Mouse (Mus musculus) frontal cortex, postnatal 10 days (tissue): ENCODE data around the gene Myo1h.

Experiments used
- DNase-seq, 2 experiments: peaks; one replicate each; pipeline ENCODE4 v3.0.0; 2022; ENCODE audit warnings: low spot score in 2 of 2, mixed read lengths in 1 of 2

The Myo1h gene

GRCm38 (mm10) chr5:114288874-114289273 is at the start of gene Myo1h:
TSS of gene Myo1h (plus strand) at chr5:114289166.
- no peak for DNase-seq

- no peak for DNase-seq
Observed at GRCm38 (mm10) chr5:114239737-114240136, 49.2 kb upstream of the Myo1h start.

- DNase-seq = no peak
Observed at GRCm38 (mm10) chr5:114246465-114246864, 42.5 kb upstream of the Myo1h start.

GRCm38 (mm10) chr5:114248174-114248589 is 40.8 kb upstream of the Myo1h start:
- peak; percentile 33 to 71 for DNase-seq

GRCm38 (mm10) chr5:114259495-114259894 is 29.5 kb upstream of the Myo1h start:
- no peak for DNase-seq

GRCm38 (mm10) chr5:114261494-114261893 is 27.5 kb upstream of the Myo1h start:
- no peak for DNase-seq

GRCm38 (mm10) chr5:114264030-114264459 is 24.9 kb upstream of the Myo1h start:
- no peak for DNase-seq

GRCm38 (mm10) chr5:114264791-114265190 is 24.2 kb upstream of the Myo1h start:
- DNase-seq = no peak

- peak in 1 of 2 experiments; percentile 25 for DNase-seq
Observed at GRCm38 (mm10) chr5:114268646-114269045, 20.3 kb upstream of the Myo1h start.

- no peak for DNase-seq
Observed at GRCm38 (mm10) chr5:114269499-114269898, 19.5 kb upstream of the Myo1h start.

GRCm38 (mm10) chr5:114269984-114270383 is 19.0 kb upstream of the Myo1h start:
- no peak for DNase-seq

- no peak for DNase-seq
Observed at GRCm38 (mm10) chr5:114273693-114274402, 15.1 kb upstream of the Myo1h start, which contains the start of gene Foxn4. TSS of gene Foxn4 (minus strand) at chr5:114273807.

GRCm38 (mm10) chr5:114275339-114275738 is 13.6 kb upstream of the Myo1h start:
- DNase-seq = no peak

- no peak for DNase-seq
Observed at GRCm38 (mm10) chr5:114275991-114276390, 13.0 kb upstream of the Myo1h start.

- no peak for DNase-seq
Observed at GRCm38 (mm10) chr5:114279382-114280143, 9.4 kb upstream of the Myo1h start.

GRCm38 (mm10) chr5:114282346-114282745 is 6.6 kb upstream of the Myo1h start:
- no peak for DNase-seq

- DNase-seq = peak in 1 of 2 experiments; percentile 32
Observed at GRCm38 (mm10) chr5:114284604-114285397, 4.2 kb upstream of the Myo1h start.

- DNase-seq = no peak
Observed at GRCm38 (mm10) chr5:114285398-114285700, 3.6 kb upstream of the Myo1h start.

- no peak for DNase-seq
Observed at GRCm38 (mm10) chr5:114286102-114286501, 2.9 kb upstream of the Myo1h start.

GRCm38 (mm10) chr5:114286872-114287571 is 1.9 kb upstream of the Myo1h start:
- no peak for DNase-seq

GRCm38 (mm10) chr5:114288396-114288795 is 570 bp upstream of the Myo1h start:
- no peak for DNase-seq

- DNase-seq = no peak
Observed at GRCm38 (mm10) chr5:114290004-114290403, 1.0 kb downstream of the Myo1h start.
